Mouse (Mus musculus) embryonic facial prominence, embryonic 14.5 days (tissue): ENCODE results near the gene Dnm1. TPM values are rescaled to one million over a fixed set of nuclear protein-coding genes. Genes with fewer than 3 reads are reported as not detected.

Experiments used
- ATAC-seq: fragments of 200-750 bp; cut with Nextera tagmentation; 2 replicates; pipeline ENCODE4 v1.8.0; 2017; ENCODE audit warnings: low read depth, moderate number of reproducible peaks, moderate TSS enrichment
- DNase-seq: peaks from one replicate; pipeline ENCODE4 v3.0.0-alpha.2; 2015; ENCODE audit warnings: low spot score
- H3K27ac ChIP-seq: fragments of 300-500 bp; sonication (generic); replicated peaks from 2 replicates; pipeline ENCODE4 v1.5.1; 2014; ENCODE audit warnings: low read depth, mild to moderate bottlenecking, low read length, moderate library complexity
- H3K27me3 ChIP-seq: fragments of 300-500 bp; sonication (generic); replicated peaks from 2 replicates; pipeline ENCODE4 v1.6.1; 2014; ENCODE audit warnings: low read length; ENCODE audit not compliant: control insufficient read depth, insufficient read depth
- H3K36me3 ChIP-seq: fragments of 300-500 bp; sonication (generic); 2 replicates; pipeline ENCODE4 v1.6.1; 2014; ENCODE audit warnings: low read length, mixed read lengths; ENCODE audit not compliant: control insufficient read depth, insufficient read depth
- H3K4me1 ChIP-seq: fragments of 300-500 bp; sonication (generic); 2 replicates; pipeline ENCODE4 v1.6.1; 2014; ENCODE audit warnings: antibody characterized with exemption, low read length; ENCODE audit not compliant: control insufficient read depth, insufficient read depth
- H3K4me2 ChIP-seq: fragments of 300-500 bp; sonication (generic); 2 replicates; pipeline ENCODE4 v1.6.1; 2014; ENCODE audit warnings: low read depth, mild to moderate bottlenecking, low read length, moderate library complexity, mixed read lengths
- H3K4me3 ChIP-seq: fragments of 300-500 bp; sonication (generic); 2 replicates; pipeline ENCODE4 v1.5.1; 2014; ENCODE audit warnings: low read depth, mild to moderate bottlenecking, low read length
- H3K9ac ChIP-seq: fragments of 300-500 bp; sonication (generic); 2 replicates; pipeline ENCODE4 v1.6.1; 2014; ENCODE audit warnings: low read depth, mild to moderate bottlenecking, low read length, moderate library complexity, mixed read lengths
- H3K9me3 ChIP-seq: fragments of 300-500 bp; sonication (generic); 2 replicates; pipeline ENCODE4 v1.6.1; 2016; ENCODE audit warnings: low read length; ENCODE audit not compliant: control insufficient read depth
- WGBS: fragments of 180-500 bp; shearing (Covaris S2); extraction: QIAGEN DNeasy Blood & Tissue Kit; methylation state at CpG from one replicate; pipeline ENCODE4 v1.1.7; 2014; 5-methylcytosine and 5-hydroxymethylcytosine counted together
- polyA plus RNA-seq: library from polyadenylated mRNA; unstranded; fragments of >200 nt; fragmentation: Nextera tagmentation; extraction: Ambion mirVana; gene quantifications from 2 replicates; pipeline ENCODE4 v1.2.1, GENCODE M21; 2014

Gene Dnm1
- polyA plus RNA-seq, 1 experiment from 2014 or later = 34.1 TPM

- H3K36me3 ChIP-seq = peaks cover 52% of the 10 kb centered on the region
- ATAC-seq = no peak
- H3K9me3 ChIP-seq = no peaks in the 10 kb centered on the region
- no peaks in the 10 kb centered on the region for H3K27me3 ChIP-seq
- no peak overlapping the region for H3K27ac ChIP-seq
- WGBS = 76% methylated on average over 13 of the region's 13 CpGs
- DNase-seq = no peak
- peaks cover 3% of the 10 kb centered on the region; the same call in 1 of the 2 replicates for H3K4me1 ChIP-seq
- H3K9ac ChIP-seq = no peak overlapping the region
- no peak overlapping the region for H3K4me2 ChIP-seq
- H3K4me3 ChIP-seq = no peak overlapping the region
These were observed 12.1 kb downstream of the Dnm1 start for GRCm38 (mm10) chr2:32340836-32341633.

GRCm38 (mm10) chr2:32339912-32340642 lies 13.1 kb downstream of the Dnm1 start:
- ATAC-seq = no peak
- 53% methylated on average over 26 of the region's 26 CpGs for WGBS

GRCm38 (mm10) chr2:32335888-32336287 lies 17.2 kb downstream of the Dnm1 start:
- Histone ChIP-seq H3K4me3 (no peak overlapping the region), H3K36me3 (peaks cover 82% of the 10 kb centered on the region), H3K27me3 (no peaks in the 10 kb centered on the region), H3K4me1 (no peaks in the 10 kb centered on the region), H3K9ac (no peak overlapping the region), H3K4me2 (no peak overlapping the region), H3K9me3 (no peaks in the 10 kb centered on the region), H3K27ac (no peak overlapping the region)
- no peak for ATAC-seq
- DNase-seq = no peak
- WGBS = 61% methylated on average over 15 of the region's 15 CpGs

More at GRCm38 (mm10) chr2:32339912-32340642, 13.1 kb downstream of the Dnm1 start:
- Histone ChIP-seq H3K4me2 (no peak overlapping the region), H3K9me3 (no peaks in the 10 kb centered on the region), H3K27me3 (no peaks in the 10 kb centered on the region), H3K4me1 (peaks cover 3% of the 10 kb centered on the region; the same call in 1 of the 2 replicates), H3K9ac (no peak overlapping the region), H3K4me3 (no peak overlapping the region), H3K27ac (no peak overlapping the region), H3K36me3 (peaks cover 61% of the 10 kb centered on the region)
- no peak for DNase-seq

- Histone ChIP-seq H3K4me3 (no peak overlapping the region), H3K9me3 (no peaks in the 10 kb centered on the region), H3K9ac (no peak overlapping the region), H3K27me3 (no peaks in the 10 kb centered on the region), H3K4me1 (peaks cover 25% of the 10 kb centered on the region), H3K27ac (no peak overlapping the region), H3K36me3 (peaks cover 48% of the 10 kb centered on the region), H3K4me2 (no peak overlapping the region)
- WGBS = 82% methylated on average over 5 of the region's 5 CpGs
- no peak for ATAC-seq
- DNase-seq = no peak
These were observed 21.0 kb downstream of the Dnm1 start for GRCm38 (mm10) chr2:32332159-32332558.

GRCm38 (mm10) chr2:32329531-32329930 lies 23.6 kb downstream of the Dnm1 start:
- ATAC-seq (peak; percentile 73; the same call in 1 of the 2 replicates), DNase-seq (peak; percentile 82)
- H3K27ac ChIP-seq = peak overlapping the region; percentile 95
- peak overlapping the region; percentile 32; the same call in 1 of the 2 replicates for H3K9ac ChIP-seq
- H3K36me3 ChIP-seq = peaks cover 32% of the 10 kb centered on the region
- WGBS = 21% methylated on average over 6 of the region's 6 CpGs
- no peaks in the 10 kb centered on the region for H3K9me3 ChIP-seq
- H3K4me3 ChIP-seq = no peak overlapping the region
- H3K27me3 ChIP-seq = no peaks in the 10 kb centered on the region
- 0 out of 2 replicates have a peak overlapping the region, but pooled peaks have one; percentile 14 for H3K4me2 ChIP-seq
- H3K4me1 ChIP-seq = peaks cover 33% of the 10 kb centered on the region

- ATAC-seq (0 out of 2 replicates have a peak, but pooled peaks have one; percentile 8), DNase-seq (no peak)
- peaks cover 33% of the 10 kb centered on the region for H3K4me1 ChIP-seq
- H3K9ac ChIP-seq = 0 out of 2 replicates have a peak overlapping the region, but pooled peaks have one; percentile 32
- H3K27ac ChIP-seq = peak overlapping the region; percentile 95
- H3K27me3 ChIP-seq = no peaks in the 10 kb centered on the region
- no peaks in the 10 kb centered on the region for H3K9me3 ChIP-seq
- H3K36me3 ChIP-seq = peaks cover 34% of the 10 kb centered on the region
- 0 out of 2 replicates have a peak overlapping the region, but pooled peaks have one; percentile 14 for H3K4me2 ChIP-seq
- H3K4me3 ChIP-seq = no peak overlapping the region
- 21% methylated on average over 13 of the region's 13 CpGs for WGBS
These were observed 24.2 kb downstream of the Dnm1 start for GRCm38 (mm10) chr2:32328911-32329460.

- Histone ChIP-seq H3K9ac (no peak overlapping the region), H3K27me3 (no peaks in the 10 kb centered on the region), H3K36me3 (peaks cover 30% of the 10 kb centered on the region), H3K4me1 (peaks cover 33% of the 10 kb centered on the region), H3K9me3 (no peaks in the 10 kb centered on the region), H3K27ac (peak overlapping the region; percentile 95), H3K4me2 (no peak overlapping the region), H3K4me3 (no peak overlapping the region)
- ATAC-seq (no peak), DNase-seq (peak; percentile 56)
- 45% methylated on average over 4 of the region's 4 CpGs for WGBS
These were observed 25.9 kb downstream of the Dnm1 start for GRCm38 (mm10) chr2:32327200-32327599.

GRCm38 (mm10) chr2:32325342-32325741 lies 27.8 kb downstream of the Dnm1 start:
- Histone ChIP-seq H3K27me3 (no peaks in the 10 kb centered on the region), H3K27ac (no peak overlapping the region), H3K4me3 (no peak overlapping the region), H3K4me1 (peaks cover 34% of the 10 kb centered on the region), H3K4me2 (no peak overlapping the region), H3K36me3 (peaks cover 23% of the 10 kb centered on the region), H3K9ac (no peak overlapping the region), H3K9me3 (no peaks in the 10 kb centered on the region)
- 55% methylated on average over 7 of the region's 7 CpGs for WGBS
- no peak for DNase-seq
- no peak for ATAC-seq
